Mouse (Mus musculus) kidney, adult 2 months (tissue): Measurements from ENCODE around the gene Mak.

ENCODE experiments used
- CTCF ChIP-seq: fragments of 200-500 bp; conservative IDR thresholded peaks from 2 replicates; pipeline ENCODE4 v1.5.1; 2011; ENCODE audit warnings: low read depth, mild to moderate bottlenecking, control low read depth, low read length, moderate library complexity, mixed read lengths; ENCODE audit not compliant: insufficient read depth, insufficient read length
- POLR2A ChIP-seq: fragments of 200-500 bp; IDR thresholded peaks from one replicate; pipeline ENCODE4 v1.6.1; 2011; ENCODE audit warnings: low read depth, low read length, control low read depth

GRCm38 (mm10) chr13:41071617-41072016, 7.9 kb downstream of the Mak start:
- no peak for TF ChIP-seq CTCF
- no peak for TF ChIP-seq POLR2A
